Mouse (Mus musculus): ENCODE data around the gene Kctd11. TPM values are rescaled to one million over a fixed set of nuclear protein-coding genes. Genes with fewer than 3 reads are reported as not detected.
"Not testable (repeated sequence)": the region's sequence is repeated elsewhere in the genome, so short reads cannot be mapped to it uniquely, and the experiment has no call there.

Gene Kctd11
- 1 to 10 TPM; 3.3 TPM for total RNA-seq (2021)

- DNase-seq: peak; percentile 91
These were observed at the start of gene Kctd11 for GRCm38 (mm10) chr11:69880853-69881603. TSS of gene Kctd11 (minus strand) at chr11:69881406.

DNA sequence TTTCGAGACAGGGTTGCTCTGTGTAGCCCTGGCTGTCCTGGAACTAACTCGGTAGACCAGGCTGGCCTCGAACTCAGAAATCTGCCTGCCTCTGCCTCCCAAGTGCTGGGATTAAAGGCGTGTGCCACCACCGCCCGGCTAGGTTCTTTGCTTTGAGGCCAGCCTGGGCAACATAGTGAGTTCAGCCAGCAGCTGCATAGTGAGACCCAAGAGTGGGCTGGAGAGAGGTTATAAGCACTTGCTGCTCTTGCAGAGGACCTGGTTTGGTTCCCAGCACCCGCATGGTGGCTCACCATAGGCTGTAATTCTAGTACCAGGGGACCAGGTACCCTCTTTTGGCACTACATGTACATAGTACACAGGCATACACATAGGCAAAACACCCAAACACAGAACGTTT is 49.0 kb upstream of the Kctd11 start:
- not testable (repeated sequence) for DNase-seq

DNA sequence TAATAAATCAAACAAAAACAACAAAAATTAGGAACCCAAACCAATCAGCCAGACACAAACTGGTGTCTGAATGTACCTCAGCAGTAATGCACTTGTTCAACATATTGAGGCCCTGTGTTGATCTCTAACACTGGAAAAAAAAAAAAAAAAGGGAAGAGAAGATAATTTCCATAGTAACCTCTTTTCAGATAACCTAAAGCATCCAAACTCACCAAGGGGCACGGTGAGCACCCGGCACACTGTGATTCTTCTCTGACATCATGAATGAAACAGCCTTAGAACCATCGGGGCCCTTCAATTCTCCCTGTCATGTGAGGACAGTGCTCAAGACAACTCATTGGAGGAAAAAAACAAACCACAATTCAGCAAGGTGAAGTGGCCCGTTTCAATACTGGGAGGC is 48.5 kb upstream of the Kctd11 start:
- no peak for DNase-seq

DNA sequence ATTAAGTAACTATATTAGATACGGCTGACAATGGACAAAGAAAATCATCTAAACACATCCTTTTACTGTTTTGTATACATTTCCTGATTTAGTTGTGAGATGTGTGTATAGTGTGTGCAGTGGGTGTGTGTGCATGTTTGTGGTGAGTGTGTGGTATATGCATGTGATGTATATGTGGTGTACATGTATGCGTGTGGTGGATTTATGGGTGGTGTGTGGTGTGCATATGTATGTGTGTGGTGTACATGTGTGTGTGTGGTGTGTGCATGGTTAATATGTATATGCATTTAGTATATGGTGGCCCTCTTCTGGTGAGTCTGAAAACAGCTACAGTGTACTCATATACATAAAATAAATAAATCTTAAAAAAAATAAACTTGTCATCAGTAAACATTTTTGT is 46.3 kb upstream of the Kctd11 start:
- no peak for DNase-seq

- no peak for DNase-seq
These were observed 41.6 kb upstream of the Kctd11 start for GRCm38 (mm10) chr11:69922796-69923195.

GRCm38 (mm10) chr11:69922012-69922756 is 41.0 kb upstream of the Kctd11 start:
- DNase-seq: no peak

GRCm38 (mm10) chr11:69921114-69922011 is 40.2 kb upstream of the Kctd11 start, which contains the start of gene Eif5a:
TSS of gene Eif5a (minus strand) at chr11:69921958.
- DNase-seq: peak; percentile 100

DNA sequence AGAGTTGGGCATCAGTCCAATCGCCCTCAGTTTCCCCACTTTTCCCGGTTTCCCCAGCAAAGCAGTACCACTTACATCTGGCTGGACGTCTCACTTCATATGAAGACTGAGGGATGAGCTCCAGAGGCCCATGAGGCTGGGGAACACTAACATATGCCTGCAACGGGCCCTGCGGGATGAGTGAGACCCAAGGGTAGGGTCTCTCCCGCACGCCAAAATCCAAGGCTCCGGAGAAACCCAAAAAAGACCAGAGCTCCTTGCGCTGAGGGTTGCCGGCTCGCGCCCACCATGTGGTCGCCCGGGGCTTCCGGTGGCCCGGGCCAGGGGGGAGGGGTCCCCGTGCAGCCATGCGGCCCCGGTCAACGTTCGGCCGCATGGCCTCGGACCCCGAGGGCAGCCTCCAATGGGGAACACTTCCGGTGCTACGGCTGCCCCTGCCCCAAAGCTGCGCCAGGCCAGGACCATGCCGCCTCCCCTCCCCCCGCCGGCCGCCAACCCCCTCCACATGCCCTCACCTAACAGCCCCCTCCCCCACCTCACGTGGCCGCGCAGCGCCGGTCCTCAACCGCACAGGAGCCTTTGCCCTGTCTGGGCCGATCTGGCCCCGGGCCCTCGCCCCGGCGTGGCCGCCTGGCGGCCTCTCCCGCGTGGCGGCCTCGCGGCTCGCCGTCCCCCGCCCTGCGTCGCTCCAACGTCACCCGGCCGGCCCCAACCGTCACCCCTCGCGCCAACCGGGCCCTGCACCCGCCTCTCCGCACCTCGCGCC is 39.2 kb upstream of the Kctd11 start:
- peak; percentile 68 for DNase-seq

GRCm38 (mm10) chr11:69919661-69920265 is 38.6 kb upstream of the Kctd11 start:
- peak; percentile 88 for DNase-seq

DNA sequence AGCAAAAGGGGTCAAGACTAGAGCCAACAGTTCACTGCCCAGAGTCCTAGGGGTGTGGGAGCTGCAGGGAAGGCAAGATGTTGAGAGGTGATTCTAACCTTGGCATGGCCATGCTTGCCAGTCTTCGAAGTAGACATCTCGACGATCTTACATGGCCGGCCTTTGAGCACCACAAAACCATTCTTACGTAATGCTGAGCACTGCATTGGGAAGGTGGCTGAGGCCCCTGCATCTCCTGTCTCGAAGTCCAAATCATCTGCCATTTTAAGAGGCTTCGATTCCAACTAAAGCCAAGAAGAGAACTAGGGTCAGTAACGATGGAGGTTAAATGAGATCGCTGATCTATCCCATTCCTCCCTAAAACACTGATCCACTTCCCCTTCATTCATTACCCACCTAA is 37.8 kb upstream of the Kctd11 start:
- no peak for DNase-seq

- no peak for DNase-seq
These were observed 36.9 kb upstream of the Kctd11 start for GRCm38 (mm10) chr11:69918118-69918517.

- DNase-seq: no peak
These were observed 36.3 kb upstream of the Kctd11 start for GRCm38 (mm10) chr11:69917379-69917948.

DNA sequence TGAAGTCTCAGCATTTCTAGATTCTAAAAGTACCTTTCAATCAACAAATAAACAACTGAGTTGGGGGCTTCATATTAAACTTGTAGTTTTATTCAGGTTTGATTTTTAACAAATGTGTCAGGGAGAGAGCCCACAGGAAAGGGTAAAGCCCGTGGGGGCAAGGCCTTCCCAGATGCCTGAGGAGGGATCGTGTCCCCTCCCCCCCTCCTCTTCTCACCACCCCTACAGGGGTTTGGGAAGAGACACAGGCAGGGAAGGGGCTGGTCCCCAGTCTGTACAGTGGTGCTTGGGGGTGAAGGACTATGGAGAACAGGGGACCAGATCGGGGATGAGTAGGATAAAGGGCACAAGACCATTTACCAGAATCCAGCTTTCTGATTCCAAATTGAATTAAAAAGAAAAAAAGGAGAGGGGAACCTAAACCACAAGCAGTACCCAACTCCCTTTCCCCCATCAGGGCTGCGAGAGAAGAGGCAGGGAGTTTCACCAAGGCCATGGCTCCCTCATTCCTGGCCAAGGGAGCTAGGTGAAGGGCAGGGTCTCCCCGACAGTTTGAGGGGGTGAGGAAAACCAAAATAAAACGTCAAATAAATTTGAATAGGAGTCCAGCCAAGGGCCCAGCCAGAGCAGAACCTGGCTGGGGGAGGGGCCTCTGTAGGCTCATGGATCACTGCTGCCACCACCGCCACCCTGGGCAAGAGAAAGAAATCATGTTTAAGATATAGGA is 35.6 kb upstream of the Kctd11 start:
- DNase-seq: not testable (repeated sequence)

DNA sequence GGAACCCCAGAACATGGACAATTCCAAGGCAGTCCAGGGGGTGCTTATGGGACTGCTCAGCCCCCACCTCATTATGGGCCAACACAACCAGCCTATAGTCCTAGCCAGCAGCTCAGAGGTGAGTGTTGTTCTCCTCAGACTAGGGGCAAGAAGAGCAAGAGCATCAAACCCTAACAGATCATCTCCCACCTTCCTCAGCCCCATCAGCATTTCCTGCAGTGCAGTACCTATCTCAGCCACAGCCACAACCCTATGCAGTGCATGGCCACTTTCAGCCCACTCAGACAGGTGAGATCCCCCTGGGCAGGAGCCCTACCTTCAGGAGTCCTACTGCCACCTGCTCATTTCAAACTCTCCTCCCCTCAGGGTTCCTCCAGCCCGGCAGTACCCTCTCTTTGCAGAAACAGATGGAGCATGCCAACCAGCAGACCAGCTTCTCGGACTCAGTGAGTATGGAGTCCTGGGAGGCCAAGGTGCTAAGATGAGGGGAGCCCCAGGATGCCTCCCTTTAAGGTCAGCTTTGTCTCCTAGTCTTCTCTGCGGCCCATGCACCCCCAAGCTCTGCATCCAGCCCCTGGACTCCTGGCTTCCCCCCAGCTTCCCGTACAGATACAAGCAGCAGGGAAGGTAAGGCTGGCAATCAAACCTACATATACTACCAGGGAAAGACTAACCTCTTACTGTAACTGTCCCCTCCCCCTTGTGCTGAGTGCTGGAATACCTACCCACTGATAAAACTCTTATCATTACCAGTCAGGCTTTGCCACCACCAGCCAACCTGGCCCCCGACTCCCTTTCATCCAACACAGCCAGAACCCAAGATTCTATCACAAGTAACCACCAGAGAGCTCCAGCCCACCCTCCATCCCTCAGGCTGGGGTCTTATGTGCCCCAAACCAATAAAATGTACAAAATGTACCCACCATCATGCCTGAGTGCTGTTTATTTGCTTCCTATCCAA is 34.7 kb upstream of the Kctd11 start:
- DNase-seq: no peak

GRCm38 (mm10) chr11:69914917-69915430 is 33.8 kb upstream of the Kctd11 start:
- DNase-seq: no peak

DNA sequence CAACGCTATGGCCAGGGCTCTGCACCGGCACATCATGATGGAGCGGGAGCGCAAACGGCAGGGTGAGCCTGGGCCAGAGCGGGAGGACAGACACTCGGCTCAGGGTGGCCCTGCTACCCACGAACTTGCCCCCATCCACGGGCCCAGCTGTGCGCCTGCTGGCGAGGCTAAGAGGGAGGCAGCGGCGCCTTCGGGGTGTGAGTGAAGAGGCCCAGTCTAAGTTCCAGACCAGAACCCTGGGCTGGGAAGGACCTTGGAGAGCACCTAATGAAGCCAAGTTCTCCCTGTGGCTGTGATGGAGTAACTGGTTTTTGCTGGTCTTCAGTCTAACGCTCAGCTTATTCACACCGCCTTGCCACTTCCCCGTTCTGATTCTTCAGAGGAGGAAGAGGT is 33.2 kb upstream of the Kctd11 start:
- no peak for DNase-seq

- DNase-seq: peak; percentile 94
These were observed 32.6 kb upstream of the Kctd11 start, which contains the start of gene Gps2 for GRCm38 (mm10) chr11:69913554-69914371. TSS of gene Gps2 (plus strand) at chr11:69913888.

Measured in heart, postnatal 4 days (tissue).